Mouse (Mus musculus) CH12.LX (cell line): ENCODE results near the gene Phf21a.

Source experiments
- CTCF ChIP-seq, 2 experiments: IDR thresholded peaks in 1 of 2; conservative IDR thresholded peaks in 1 of 2; 2 replicates each; pipeline ENCODE4 v1.5.1; 2011 to 2012; ENCODE audit warnings: low read depth in 2 of 2, low read length in 2 of 2, improper control_type of control experiment in 1 of 2, inconsistent platforms in 1 of 2, mild to moderate bottlenecking in 1 of 2, moderate library complexity in 1 of 2
- MAFK ChIP-seq: IDR thresholded peaks from 2 replicates; pipeline ENCODE4 v1.6.1; 2011; ENCODE audit warnings: low read length, improper control_type of control experiment; ENCODE audit not compliant: insufficient replicate concordance
- NRF1 ChIP-seq: IDR thresholded peaks from 2 replicates; pipeline ENCODE4 v1.6.1; 2014; ENCODE audit warnings: low read depth, mild to moderate bottlenecking, inconsistent platforms, low read length, improper control_type of control experiment, moderate library complexity
- POLR2A ChIP-seq: IDR thresholded peaks from 2 replicates; pipeline ENCODE4 v1.6.1; 2011; ENCODE audit warnings: low read depth, mild to moderate bottlenecking, improper control_type of control experiment, low read length
- RCOR1 ChIP-seq: conservative IDR thresholded peaks from 2 replicates; pipeline ENCODE4 v1.6.1; 2012; ENCODE audit warnings: low read depth, mild to moderate bottlenecking, inconsistent platforms, low read length, improper control_type of control experiment
- SMC3 ChIP-seq: IDR thresholded peaks from 2 replicates; pipeline ENCODE4 v1.6.1; 2011; ENCODE audit warnings: low read depth, low read length, improper control_type of control experiment
- USF1 ChIP-seq: IDR thresholded peaks from 2 replicates; pipeline ENCODE4 v1.6.1; 2014; ENCODE audit warnings: low read depth, mild to moderate bottlenecking, inconsistent platforms, low read length, improper control_type of control experiment
- ZKSCAN1 ChIP-seq: IDR thresholded peaks from 2 replicates; pipeline ENCODE4 v1.6.1; 2012; ENCODE audit warnings: low read depth, inconsistent platforms, low read length, improper control_type of control experiment, borderline replicate concordance

DNA sequence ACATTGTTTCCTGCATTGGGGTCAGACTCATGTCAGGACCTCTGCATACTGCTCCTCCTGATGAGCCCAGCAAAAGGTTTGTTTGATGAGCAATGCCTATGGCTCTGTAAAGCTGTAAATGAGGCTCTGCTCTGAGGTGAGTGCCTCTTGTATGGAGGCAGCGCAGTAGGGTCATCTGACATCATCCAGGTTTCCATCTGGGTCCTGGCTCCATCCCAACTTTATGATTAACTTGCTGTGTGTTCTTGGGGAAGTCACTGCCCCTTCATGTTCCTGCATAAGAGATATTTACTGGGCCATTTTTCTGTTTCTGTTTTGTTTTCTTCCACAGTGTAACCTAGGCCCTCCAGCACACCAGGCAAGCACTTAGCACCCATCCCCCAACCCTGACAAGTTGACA, 304.5 kb downstream of the Phf21a start:
- TF ChIP-seq CTCF (conservative IDR thresholded peaks at IDR 0.05 in 1 of 2, IDR thresholded peaks at IDR 0.05 in 1 of 2; ENCODE audit: low read depth in 2 of 2, low read length in 2 of 2) (no peak), SMC3 (no peak), USF1 (no peak), ZKSCAN1 (no peak), RCOR1 (no peak), POLR2A (no peak), NRF1 (no peak), MAFK (no peak)
